Mouse (Mus musculus) bone marrow macrophage, adult 2 months (primary cell): Measurements from ENCODE around the gene Milr1.

Source experiments
- CTCF ChIP-seq: IDR thresholded peaks from 2 replicates; pipeline ENCODE4 v1.5.1; 2012; ENCODE audit warnings: low read depth, mild to moderate bottlenecking, low read length, moderate library complexity
- POLR2A ChIP-seq: IDR thresholded peaks from 2 replicates; pipeline ENCODE4 v1.6.1; 2012; ENCODE audit warnings: mild to moderate bottlenecking, low read depth, low read length, borderline replicate concordance

DNA sequence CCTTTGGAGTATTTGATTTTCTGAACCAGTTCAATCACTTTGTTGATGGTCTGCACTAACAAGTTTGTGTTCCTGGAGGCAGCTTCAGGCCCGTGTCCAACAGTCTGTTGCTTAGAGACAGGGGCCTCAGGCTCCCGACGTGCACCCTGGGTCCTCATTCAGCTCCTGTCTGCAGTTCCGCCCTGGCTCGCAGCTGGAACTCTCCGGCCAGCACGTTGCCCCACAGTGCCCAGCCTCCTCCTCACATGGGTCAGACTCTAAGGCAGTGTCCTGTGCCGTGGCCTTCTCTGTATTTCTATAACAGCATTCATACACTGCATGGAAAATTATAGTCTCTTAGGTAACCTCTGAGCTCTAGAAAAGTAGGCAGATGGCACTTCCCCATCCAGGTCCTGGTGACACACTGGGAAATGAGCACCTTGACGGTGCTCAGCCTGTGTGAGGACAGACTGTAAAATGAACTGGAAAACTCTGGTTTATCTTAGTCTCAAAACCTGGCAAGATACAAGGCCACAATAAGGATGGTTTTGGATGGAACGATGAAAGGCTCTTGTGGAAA, 51.1 kb downstream of the Milr1 start:
- TF ChIP-seq CTCF (no peak), POLR2A (no peak)
